Mouse (Mus musculus) forebrain, embryonic 14.5 days (tissue): ENCODE data around the gene Zfp518b. TPM values are rescaled to one million over a fixed set of nuclear protein-coding genes. Genes with fewer than 3 reads are reported as not detected.

Source experiments
- ATAC-seq: fragments of 200-750 bp; cut with Nextera tagmentation; 2 replicates; pipeline ENCODE4 v1.8.0; 2017; ENCODE audit warnings: mild to moderate bottlenecking, moderate library complexity
- DNase-seq: peaks from one replicate; pipeline ENCODE4 v3.0.0-alpha.2; 2015; ENCODE audit warnings: low spot score
- H3K27ac ChIP-seq: fragments of 300-500 bp; sonication (generic); 2 replicates; pipeline ENCODE4 v1.5.1; 2014; ENCODE audit warnings: low read depth, mild to moderate bottlenecking, control low read depth, low read length, moderate library complexity
- H3K27me3 ChIP-seq: fragments of 300-500 bp; sonication (generic); replicated peaks from 2 replicates; pipeline ENCODE4 v1.6.1; 2014; ENCODE audit warnings: low read length, control low read depth, mixed read lengths; ENCODE audit not compliant: control insufficient read depth, insufficient read depth
- H3K36me3 ChIP-seq: fragments of 300-500 bp; sonication (generic); 2 replicates; pipeline ENCODE4 v1.6.1; 2014; ENCODE audit warnings: low read length, control low read depth; ENCODE audit not compliant: control insufficient read depth, insufficient read depth
- H3K4me1 ChIP-seq: fragments of 300-500 bp; sonication (generic); 2 replicates; pipeline ENCODE4 v1.6.1; 2014; ENCODE audit warnings: antibody characterized with exemption, low read length, control low read depth; ENCODE audit not compliant: control insufficient read depth, insufficient read depth
- H3K4me2 ChIP-seq: fragments of 300-500 bp; sonication (generic); 2 replicates; pipeline ENCODE4 v1.6.1; 2014; ENCODE audit warnings: mild to moderate bottlenecking, control low read depth, low read length
- H3K4me3 ChIP-seq: fragments of 300-500 bp; sonication (generic); 2 replicates; pipeline ENCODE4 v1.5.1; 2014; ENCODE audit warnings: low read depth, low read length, control low read depth
- H3K9ac ChIP-seq: fragments of 300-500 bp; sonication (generic); 2 replicates; pipeline ENCODE4 v1.6.1; 2014; ENCODE audit warnings: mild to moderate bottlenecking, low read length, control low read depth, moderate library complexity
- H3K9me3 ChIP-seq: fragments of 300-500 bp; sonication (generic); replicated peaks from 2 replicates; pipeline ENCODE4 v1.6.1; 2016; ENCODE audit warnings: low read length, control low read depth, mixed read lengths; ENCODE audit not compliant: control insufficient read depth
- WGBS: fragments of 180-500 bp; shearing (Covaris S2); extraction: QIAGEN DNeasy Blood & Tissue Kit; methylation state at CpG from one replicate; pipeline ENCODE4 v1.1.7; 2014; 5-methylcytosine and 5-hydroxymethylcytosine counted together
- polyA plus RNA-seq: library from polyadenylated mRNA; unstranded; fragments of >200 nt; fragmentation: Nextera tagmentation; extraction: Ambion mirVana; gene quantifications from 2 replicates; pipeline ENCODE4 v1.2.1, GENCODE M21; 2014

The Zfp518b gene
- polyA plus RNA-seq, 1 experiment from 2014 or later = 39.4 TPM

- H3K4me2 ChIP-seq = no peak overlapping the region
- no peak overlapping the region for H3K4me3 ChIP-seq
- H3K27me3 ChIP-seq = no peaks in the 10 kb centered on the region
- no peak overlapping the region for H3K9ac ChIP-seq
- ATAC-seq (no peak), DNase-seq (no peak)
- no peaks in the 10 kb centered on the region for H3K4me1 ChIP-seq
- peaks cover 4% of the 10 kb centered on the region; the same call in 1 of the 2 replicates for H3K9me3 ChIP-seq
- no peak overlapping the region for H3K27ac ChIP-seq
- H3K36me3 ChIP-seq = no peaks in the 10 kb centered on the region
Measured at GRCm38 (mm10) chr5:38641526-38641925, 43.1 kb downstream of the Zfp518b start.

DNA sequence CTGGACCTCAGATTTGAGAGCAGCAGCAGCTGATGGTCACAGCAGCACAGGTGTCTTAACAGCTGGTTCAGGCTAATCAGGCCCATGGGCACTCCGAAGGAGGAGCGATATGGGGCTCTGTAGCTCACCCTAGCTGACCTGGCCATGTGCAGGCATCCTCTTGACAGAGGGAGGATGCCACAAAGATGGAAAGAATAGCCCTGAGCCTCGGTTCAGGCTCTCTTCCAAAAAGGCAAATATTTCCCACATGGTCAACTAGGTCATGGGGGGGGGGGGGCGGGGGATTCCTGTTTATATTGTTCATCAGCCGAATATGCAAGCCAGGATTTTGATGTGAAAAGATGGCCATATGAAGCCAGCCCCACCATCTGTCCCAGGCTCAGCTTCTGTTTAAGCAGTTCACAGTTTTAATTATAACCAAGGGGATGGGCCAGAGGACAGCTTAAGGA is 48.3 kb downstream of the Zfp518b start:
- Histone ChIP-seq H3K9ac (no peak overlapping the region), H3K4me3 (no peak overlapping the region), H3K4me1 (no peaks in the 10 kb centered on the region), H3K9me3 (no peaks in the 10 kb centered on the region), H3K27ac (no peak overlapping the region), H3K27me3 (no peaks in the 10 kb centered on the region), H3K4me2 (no peak overlapping the region), H3K36me3 (no peaks in the 10 kb centered on the region)
- WGBS = 68% methylated on average over 5 of the region's 5 CpGs
- ATAC-seq (no peak; the same call in 1 of the 2 replicates), DNase-seq (peak; percentile 40)

- 88% methylated on average over 1 of the region's 1 CpGs for whole genome bisulfite sequencing
- ATAC-seq = no peak
- Histone ChIP-seq H3K27me3 (no peaks in the 10 kb centered on the region), H3K4me2 (no peak overlapping the region), H3K9ac (no peak overlapping the region), H3K27ac (no peak overlapping the region), H3K36me3 (no peaks in the 10 kb centered on the region), H3K4me3 (no peak overlapping the region), H3K4me1 (no peaks in the 10 kb centered on the region), H3K9me3 (no peaks in the 10 kb centered on the region)
- no peak for DNase-seq
Measured at GRCm38 (mm10) chr5:38635696-38636095, 48.9 kb downstream of the Zfp518b start.

- 70% methylated on average over 11 of the region's 11 CpGs for WGBS
- Histone ChIP-seq H3K4me2 (no peak overlapping the region), H3K4me3 (no peak overlapping the region), H3K36me3 (no peaks in the 10 kb centered on the region), H3K9me3 (no peaks in the 10 kb centered on the region), H3K27ac (no peak overlapping the region), H3K4me1 (no peaks in the 10 kb centered on the region), H3K9ac (no peak overlapping the region), H3K27me3 (no peaks in the 10 kb centered on the region)
- ATAC-seq (no peak), DNase-seq (no peak)
Measured at GRCm38 (mm10) chr5:38634321-38635164, 50.1 kb downstream of the Zfp518b start.

DNA sequence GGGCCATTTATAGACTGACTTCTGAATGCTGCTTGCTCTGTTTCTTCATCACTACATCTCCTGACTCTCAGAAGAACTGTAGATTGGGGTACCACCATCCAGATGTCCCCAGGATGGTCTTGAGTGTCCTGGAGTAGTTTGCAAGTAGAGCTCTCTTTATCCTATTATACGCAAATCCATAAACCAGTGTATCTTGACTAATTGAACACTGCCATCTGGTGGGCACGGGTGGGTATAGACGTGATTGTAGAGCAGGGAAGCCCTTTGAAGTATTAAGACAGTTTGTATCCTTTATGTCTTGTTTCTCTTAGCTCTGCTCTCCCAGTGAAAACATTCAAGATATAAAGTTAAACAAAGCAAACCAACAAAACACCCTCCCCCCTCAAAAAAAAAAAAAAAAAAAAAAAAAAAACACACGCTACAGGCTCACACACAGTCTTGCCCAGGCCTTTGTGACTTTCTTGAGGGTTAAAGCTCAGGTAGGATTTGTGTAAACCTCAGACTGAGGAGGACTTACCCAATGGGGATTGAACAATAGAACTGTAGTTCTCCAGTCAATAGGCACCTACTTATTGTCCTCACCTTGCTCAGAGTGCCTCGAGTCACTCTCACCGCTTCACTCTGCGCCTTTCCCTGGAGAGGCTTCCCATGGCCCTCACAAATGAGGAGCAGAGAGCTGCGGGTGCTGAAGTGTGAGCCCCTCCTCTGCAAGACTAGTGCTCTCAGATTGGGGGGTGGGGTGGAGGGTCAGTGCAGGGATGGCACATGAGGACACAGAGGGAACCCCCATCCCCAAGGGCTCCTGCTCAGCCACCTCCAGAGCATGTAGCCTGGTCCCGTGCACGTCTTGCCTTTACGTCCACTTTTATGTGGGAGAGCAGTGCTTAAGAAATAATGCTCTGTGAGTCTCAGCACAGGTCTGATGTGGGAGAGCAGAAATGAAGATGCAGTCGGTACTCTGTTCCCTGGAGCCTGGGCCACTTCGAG is 51.9 kb downstream of the Zfp518b start:
- Histone ChIP-seq H3K27me3 (no peaks in the 10 kb centered on the region), H3K4me2 (no peak overlapping the region), H3K4me1 (no peaks in the 10 kb centered on the region), H3K27ac (no peak overlapping the region), H3K4me3 (no peak overlapping the region), H3K9ac (no peak overlapping the region), H3K36me3 (no peaks in the 10 kb centered on the region), H3K9me3 (no peaks in the 10 kb centered on the region)
- ATAC-seq (peak; percentile 58; the same call in 1 of the 2 replicates), DNase-seq (peak; percentile 87)
- WGBS = 70% methylated on average over 13 of the region's 13 CpGs

- ATAC-seq (no peak), DNase-seq (no peak)
- Histone ChIP-seq H3K9ac (no peak overlapping the region), H3K4me1 (no peaks in the 10 kb centered on the region), H3K36me3 (no peaks in the 10 kb centered on the region), H3K4me3 (no peak overlapping the region), H3K27ac (no peak overlapping the region), H3K4me2 (no peak overlapping the region), H3K9me3 (no peaks in the 10 kb centered on the region), H3K27me3 (no peaks in the 10 kb centered on the region)
- WGBS = 56% methylated on average over 2 of the region's 2 CpGs
Measured at GRCm38 (mm10) chr5:38628023-38628422, 56.6 kb downstream of the Zfp518b start.

GRCm38 (mm10) chr5:38626883-38627282 is 57.7 kb downstream of the Zfp518b start:
- Histone ChIP-seq H3K4me1 (no peaks in the 10 kb centered on the region), H3K27ac (no peak overlapping the region), H3K9me3 (no peaks in the 10 kb centered on the region), H3K27me3 (no peaks in the 10 kb centered on the region), H3K4me3 (no peak overlapping the region), H3K4me2 (no peak overlapping the region), H3K9ac (no peak overlapping the region), H3K36me3 (no peaks in the 10 kb centered on the region)
- WGBS = 64% methylated on average over 3 of the region's 3 CpGs
- ATAC-seq (no peak), DNase-seq (no peak)

- WGBS = 46% methylated on average over 5 of the region's 5 CpGs
- H3K27ac ChIP-seq = no peak overlapping the region
- H3K4me1 ChIP-seq = no peaks in the 10 kb centered on the region
- H3K36me3 ChIP-seq = no peaks in the 10 kb centered on the region
- ATAC-seq (no peak), DNase-seq (peak; percentile 65)
- no peaks in the 10 kb centered on the region for H3K9me3 ChIP-seq
- no peaks in the 10 kb centered on the region for H3K27me3 ChIP-seq
- no peak overlapping the region for H3K4me2 ChIP-seq
- H3K9ac ChIP-seq = no peak overlapping the region
- H3K4me3 ChIP-seq = no peak overlapping the region
Measured at GRCm38 (mm10) chr5:38620783-38621182, 63.8 kb downstream of the Zfp518b start.
